Mouse (Mus musculus): ENCODE measurements around the gene Rreb1. TPM values are rescaled to one million over a fixed set of nuclear protein-coding genes. Genes with fewer than 3 reads are reported as not detected.

Gene Rreb1
- polyA plus RNA-seq, 1 experiment from 2014 or later: 6.0 TPM

GRCm38 (mm10) chr13:37974731-37975130 lies 196.5 kb downstream of the Rreb1 start:
- H3K4me3 ChIP-seq: no peak overlapping the region
- H3K9me3 ChIP-seq: no peaks in the 10 kb centered on the region
- DNase-seq (ENCODE audit: low spot score): no peak
- H3K4me1 ChIP-seq: no peaks in the 10 kb centered on the region
- WGBS: 89% methylated on average over 5 of the region's 5 CpGs
- H3K36me3 ChIP-seq (replicated peaks): peaks cover 61% of the 10 kb centered on the region
- H3K27ac ChIP-seq (replicated peaks): no peak overlapping the region
- H3K27me3 ChIP-seq (replicated peaks; ENCODE audit: low read depth, poor library complexity, severe bottlenecking): no peaks in the 10 kb centered on the region

- Histone ChIP-seq H3K36me3 (replicated peaks) (peaks cover 98% of the 10 kb centered on the region), H3K27ac (replicated peaks) (no peak overlapping the region), H3K4me1 (no peaks in the 10 kb centered on the region), H3K4me3 (no peak overlapping the region), H3K9me3 (no peaks in the 10 kb centered on the region), H3K27me3 (replicated peaks; ENCODE audit: low read depth, poor library complexity, severe bottlenecking) (no peaks in the 10 kb centered on the region)
- no peak for DNase-seq (ENCODE audit: low spot score)
- 93% methylated on average over 12 of the region's 12 CpGs for WGBS
These were observed 201.3 kb downstream of the Rreb1 start for GRCm38 (mm10) chr13:37979506-37979905.

- Histone ChIP-seq H3K4me1 (no peaks in the 10 kb centered on the region), H3K36me3 (replicated peaks) (peaks cover 100% of the 10 kb centered on the region), H3K9me3 (no peaks in the 10 kb centered on the region), H3K4me3 (no peak overlapping the region), H3K27ac (replicated peaks) (no peak overlapping the region), H3K27me3 (replicated peaks; ENCODE audit: low read depth, poor library complexity, severe bottlenecking) (no peaks in the 10 kb centered on the region)
- 96% methylated on average over 10 of the region's 10 CpGs for WGBS
- DNase-seq (ENCODE audit: low spot score): no peak
These were observed 202.1 kb downstream of the Rreb1 start for GRCm38 (mm10) chr13:37980346-37980745.

GRCm38 (mm10) chr13:37981063-37981462 lies 202.9 kb downstream of the Rreb1 start:
- Histone ChIP-seq H3K27ac (replicated peaks) (no peak overlapping the region), H3K4me3 (no peak overlapping the region), H3K4me1 (no peaks in the 10 kb centered on the region), H3K27me3 (replicated peaks; ENCODE audit: low read depth, poor library complexity, severe bottlenecking) (no peaks in the 10 kb centered on the region), H3K36me3 (replicated peaks) (peaks cover 100% of the 10 kb centered on the region), H3K9me3 (no peaks in the 10 kb centered on the region)
- 90% methylated on average over 5 of the region's 5 CpGs for WGBS
- no peak for DNase-seq (ENCODE audit: low spot score)

GRCm38 (mm10) chr13:37986166-37986565 lies 208.0 kb downstream of the Rreb1 start:
- peaks cover 100% of the 10 kb centered on the region for H3K36me3 ChIP-seq (replicated peaks)
- H3K27me3 ChIP-seq (replicated peaks; ENCODE audit: low read depth, poor library complexity, severe bottlenecking): no peaks in the 10 kb centered on the region
- no peak for DNase-seq (ENCODE audit: low spot score)
- H3K4me1 ChIP-seq: no peaks in the 10 kb centered on the region
- no peak overlapping the region for H3K27ac ChIP-seq (replicated peaks)
- 83% methylated on average over 10 of the region's 10 CpGs for WGBS
- no peaks in the 10 kb centered on the region for H3K9me3 ChIP-seq
- no peak overlapping the region for H3K4me3 ChIP-seq

- no peak for DNase-seq (ENCODE audit: low spot score)
- H3K36me3 ChIP-seq (replicated peaks): peaks cover 72% of the 10 kb centered on the region
- no peaks in the 10 kb centered on the region for H3K27me3 ChIP-seq (replicated peaks; ENCODE audit: low read depth, poor library complexity, severe bottlenecking)
- H3K4me3 ChIP-seq: no peak overlapping the region
- H3K27ac ChIP-seq (replicated peaks): no peak overlapping the region
- 93% methylated on average over 8 of the region's 8 CpGs for WGBS
- H3K4me1 ChIP-seq: peaks cover 13% of the 10 kb centered on the region
- no peaks in the 10 kb centered on the region for H3K9me3 ChIP-seq
These were observed 211.5 kb downstream of the Rreb1 start for GRCm38 (mm10) chr13:37989701-37990100.

- Histone ChIP-seq H3K4me3 (peak overlapping the region; percentile 77), H3K4me1 (peaks cover 14% of the 10 kb centered on the region), H3K36me3 (replicated peaks) (peaks cover 41% of the 10 kb centered on the region), H3K27me3 (replicated peaks; ENCODE audit: low read depth, poor library complexity, severe bottlenecking) (no peaks in the 10 kb centered on the region), H3K9me3 (no peaks in the 10 kb centered on the region), H3K27ac (replicated peaks) (peak overlapping the region; percentile 94)
- 19% methylated on average over 10 of the region's 10 CpGs for WGBS
- DNase-seq (ENCODE audit: low spot score): peak; percentile 20
These were observed 214.6 kb downstream of the Rreb1 start for GRCm38 (mm10) chr13:37992638-37993371.

- DNase-seq (ENCODE audit: low spot score): no peak
- peak overlapping the region; percentile 77 for H3K4me3 ChIP-seq
- H3K9me3 ChIP-seq: no peaks in the 10 kb centered on the region
- no peaks in the 10 kb centered on the region for H3K27me3 ChIP-seq (replicated peaks; ENCODE audit: low read depth, poor library complexity, severe bottlenecking)
- H3K4me1 ChIP-seq: peaks cover 14% of the 10 kb centered on the region
- WGBS: under 1% methylated on average over 17 of the region's 17 CpGs
- peak overlapping the region; percentile 94 for H3K27ac ChIP-seq (replicated peaks)
- peaks cover 35% of the 10 kb centered on the region for H3K36me3 ChIP-seq (replicated peaks)
These were observed 215.1 kb downstream of the Rreb1 start for GRCm38 (mm10) chr13:37993376-37993703.

GRCm38 (mm10) chr13:37993704-37994404 lies 215.7 kb downstream of the Rreb1 start, which contains the start of gene Ssr1:
Gene Ssr1, minus strand, starts transcription at chr13:37994217.
- peak within 1 kb of the TSS; percentile 77 for H3K4me3 ChIP-seq
- WGBS: under 1% methylated on average over 89 of the region's 89 CpGs
- peaks cover 14% of the 10 kb centered on the region for H3K4me1 ChIP-seq
- no peaks in the 10 kb centered on the region for H3K27me3 ChIP-seq (replicated peaks; ENCODE audit: low read depth, poor library complexity, severe bottlenecking)
- peak within 1 kb of the TSS; percentile 94 for H3K27ac ChIP-seq (replicated peaks)
- peaks cover 30% of the 10 kb centered on the region for H3K36me3 ChIP-seq (replicated peaks)
- DNase-seq (ENCODE audit: low spot score): peak; percentile 98
- no peaks in the 10 kb centered on the region for H3K9me3 ChIP-seq

GRCm38 (mm10) chr13:37994405-37994749 lies 216.2 kb downstream of the Rreb1 start:
- no peak for DNase-seq (ENCODE audit: low spot score)
- H3K27ac ChIP-seq (replicated peaks): peak overlapping the region; percentile 94
- WGBS: 23% methylated on average over 7 of the region's 7 CpGs
- H3K4me3 ChIP-seq: peak overlapping the region; percentile 77
- peaks cover 25% of the 10 kb centered on the region for H3K36me3 ChIP-seq (replicated peaks)
- H3K4me1 ChIP-seq: peaks cover 14% of the 10 kb centered on the region
- H3K9me3 ChIP-seq: no peaks in the 10 kb centered on the region
- no peaks in the 10 kb centered on the region for H3K27me3 ChIP-seq (replicated peaks; ENCODE audit: low read depth, poor library complexity, severe bottlenecking)

- Histone ChIP-seq H3K27me3 (replicated peaks; ENCODE audit: low read depth, poor library complexity, severe bottlenecking) (no peaks in the 10 kb centered on the region), H3K9me3 (no peaks in the 10 kb centered on the region), H3K36me3 (replicated peaks) (no peaks in the 10 kb centered on the region), H3K27ac (replicated peaks) (no peak overlapping the region), H3K4me1 (0 out of 2 replicates have a peak, but pooled peaks cover under 1% of the 10 kb centered on the region), H3K4me3 (no peak overlapping the region)
- no peak for DNase-seq (ENCODE audit: low spot score)
- WGBS: 79% methylated on average over 3 of the region's 3 CpGs
These were observed 221.5 kb downstream of the Rreb1 start for GRCm38 (mm10) chr13:37999713-38000112.

Measured in embryonic facial prominence, embryonic 10.5 days (tissue).